In genomic region chr17:4834571-4834970, GRCm38 (mm10) we compare ENCODE assay signal across 17 mouse cellular contexts.
DNase-seq lines count a peak whose midpoint lies in the region; ATAC-seq and TF ChIP-seq lines count a peak whose summit lies in the region.
"Had no signal": no experiment of that assay in that cellular context is flagged by ENCODE, and none has a peak within 500 bp of the region (broad histone marks: within the 10 kb centered on the region; RNA-seq: fewer than 3 reads in every experiment).

No protein-coding gene starts in this region.

- H3K4me2 ChIP-seq in kidney, postnatal 0 days (ENCODE audit: low read length), result peak overlapping the region; percentile 25
- H3K4me2 ChIP-seq in lung, embryonic 16.5 days (ENCODE audit: low read depth, low read length), result peak overlapping the region; percentile 32
- no peak overlapping the region for H3K4me2 ChIP-seq in lung, postnatal 0 days (replicated peaks; ENCODE audit: low read depth, low read length)
- H3K4me2 ChIP-seq: heart, embryonic 12.5 days; hindbrain, embryonic 13.5 days; limb, embryonic 15.5 days; midbrain, embryonic 13.5 days had no signal

- no peak for TF ChIP-seq CTCF in kidney, postnatal 0 days (IDR thresholded peaks at IDR 0.05; ENCODE audit: low read depth)
- TF ChIP-seq CTCF in lung, postnatal 0 days (IDR thresholded peaks at IDR 0.05), result no peak
- no peak for TF ChIP-seq CTCF in brain, embryonic 14.5 days (IDR thresholded peaks at IDR 0.05; ENCODE audit: borderline replicate concordance, extremely low read depth, insufficient read depth, insufficient read length)

- no peak for TF ChIP-seq POLR2A in brain, embryonic 14.5 days (IDR thresholded peaks at IDR 0.05; ENCODE audit: borderline replicate concordance, extremely low read depth, insufficient read depth, insufficient read length, poor library complexity, severe bottlenecking)

- no peak for DNase-seq in kidney, postnatal 0 days (ENCODE audit: low spot score)
- no peak for DNase-seq in kidney, adult 18-20 months
- DNase-seq in lung, postnatal 0 days (ENCODE audit: low spot score), result no peak
- peak; percentile 7 for DNase-seq in brain, embryonic 14.5 days (ENCODE audit: low read depth)
- peak; percentile 64 for DNase-seq in retina, postnatal 1 day
- DNase-seq in heart, adult 18-20 months, result no peak
- DNase-seq: cerebellum, adult 11-12 months; embryo, embryonic 11 days; liver, postnatal 0 days had no signal

- no peaks in the 10 kb centered on the region for H3K9me3 ChIP-seq in kidney, postnatal 0 days (replicated peaks; ENCODE audit: low read length)
- no peaks in the 10 kb centered on the region; the same call in 1 of the 2 replicates for H3K9me3 ChIP-seq in lung, embryonic 16.5 days (ENCODE audit: control insufficient read depth, low read length)
- H3K9me3 ChIP-seq in lung, postnatal 0 days (ENCODE audit: low read length), result no peaks in the 10 kb centered on the region
- H3K9me3 ChIP-seq: forebrain, embryonic 10.5 days; hindbrain, embryonic 13.5 days; limb, embryonic 15.5 days; stomach, embryonic 15.5 days had no signal

- WGBS in kidney, postnatal 0 days, result 40% methylated on average over 7 of the region's 7 CpGs
- 65% methylated on average over 7 of the region's 7 CpGs for WGBS in lung, embryonic 16.5 days
- 71% methylated on average over 7 of the region's 7 CpGs for WGBS in lung, postnatal 0 days

- no peaks in the 10 kb centered on the region for H3K36me3 ChIP-seq in kidney, postnatal 0 days (ENCODE audit: insufficient read depth, low read length)
- H3K36me3 ChIP-seq in lung, embryonic 16.5 days (ENCODE audit: control insufficient read depth, insufficient read depth, low read length), result no peaks in the 10 kb centered on the region
- no peaks in the 10 kb centered on the region for H3K36me3 ChIP-seq in lung, postnatal 0 days (ENCODE audit: insufficient read depth, low read length)
- H3K36me3 ChIP-seq: forebrain, embryonic 10.5 days; heart, embryonic 12.5 days; hindbrain, embryonic 13.5 days; limb, embryonic 15.5 days; midbrain, embryonic 13.5 days; stomach, embryonic 15.5 days had no signal

- no peak overlapping the region for H3K27ac ChIP-seq in kidney, postnatal 0 days
- peak overlapping the region; percentile 16; the same call in 1 of the 2 replicates for H3K27ac ChIP-seq in lung, embryonic 16.5 days (ENCODE audit: low read length)
- no peak overlapping the region for H3K27ac ChIP-seq in lung, postnatal 0 days (ENCODE audit: low read length)
- H3K27ac ChIP-seq: hindbrain, embryonic 13.5 days; limb, embryonic 15.5 days; midbrain, embryonic 13.5 days; stomach, embryonic 15.5 days had no signal

- no peak for ATAC-seq in kidney, postnatal 0 days (replicated peaks; ENCODE audit: low FRiP score, low read depth)
- ATAC-seq in lung, embryonic 16.5 days (ENCODE audit: low read depth), result no peak; the same call in 1 of the 2 replicates
- ATAC-seq in lung, postnatal 0 days, result no peak
- ATAC-seq: inflammation-experienced regulatory T-cells, adult 6 months; liver, postnatal 0 days; midbrain, embryonic 13.5 days had no signal

- H3K27me3 ChIP-seq in kidney, postnatal 0 days (ENCODE audit: insufficient read depth, low read length), result no peaks in the 10 kb centered on the region
- H3K27me3 ChIP-seq in lung, embryonic 16.5 days (ENCODE audit: control insufficient read depth, insufficient read depth, low read depth, low read length), result no peaks in the 10 kb centered on the region
- H3K27me3 ChIP-seq in lung, postnatal 0 days (replicated peaks; ENCODE audit: insufficient read depth, low read length), result no peaks in the 10 kb centered on the region
- H3K27me3 ChIP-seq: heart, embryonic 12.5 days; hindbrain, embryonic 13.5 days; limb, embryonic 15.5 days; midbrain, embryonic 13.5 days; stomach, embryonic 15.5 days had no signal

- no peak overlapping the region for H3K9ac ChIP-seq in kidney, postnatal 0 days (ENCODE audit: low read depth, low read length)
- H3K9ac ChIP-seq in lung, embryonic 16.5 days (ENCODE audit: low read length), result no peak overlapping the region
- no peak overlapping the region for H3K9ac ChIP-seq in lung, postnatal 0 days (replicated peaks; ENCODE audit: low read depth)
- H3K9ac ChIP-seq: heart, embryonic 12.5 days; hindbrain, embryonic 13.5 days; limb, embryonic 15.5 days; liver, postnatal 0 days; midbrain, embryonic 13.5 days; stomach, embryonic 15.5 days had no signal

- H3K4me1 ChIP-seq in kidney, postnatal 0 days (replicated peaks; ENCODE audit: insufficient read depth, low read length), result no peaks in the 10 kb centered on the region; the same call in 1 of the 2 replicates
- 0 out of 2 replicates have a peak, but pooled peaks cover 4% of the 10 kb centered on the region for H3K4me1 ChIP-seq in lung, embryonic 16.5 days (replicated peaks; ENCODE audit: control insufficient read depth, insufficient read depth, low read length)
- no peaks in the 10 kb centered on the region for H3K4me1 ChIP-seq in lung, postnatal 0 days (ENCODE audit: insufficient read depth, low read depth, low read length)
- H3K4me1 ChIP-seq: heart, embryonic 12.5 days; limb, embryonic 15.5 days; midbrain, embryonic 13.5 days had no signal

- TF ChIP-seq EP300 in lung, postnatal 0 days (IDR thresholded peaks at IDR 0.05), result no peak

- no peak overlapping the region for H3K4me3 ChIP-seq in kidney, postnatal 0 days (replicated peaks; ENCODE audit: low read depth, low read length)
- no peak overlapping the region for H3K4me3 ChIP-seq in lung, embryonic 16.5 days (ENCODE audit: low read length)
- H3K4me3 ChIP-seq in lung, postnatal 0 days (ENCODE audit: low read depth, low read length), result no peak overlapping the region
- H3K4me3 ChIP-seq: forebrain, embryonic 10.5 days; heart, embryonic 12.5 days; hindbrain, embryonic 13.5 days; limb, embryonic 15.5 days; midbrain, embryonic 13.5 days; stomach, embryonic 15.5 days had no signal

Comparison
In these comparisons a context has a peak if more than half of its experiments do, and no peak if none do; other contexts are left out.
1. DNase-seq: peak in brain, embryonic 14.5 days (single experiment) and retina, postnatal 1 day (single experiment); none in kidney, postnatal 0 days (single experiment), kidney, adult 18-20 months (single experiment), lung, postnatal 0 days (single experiment) and heart, adult 18-20 months (0 of 2).